8 mouse cellular contexts compared by ENCODE assay signal in genomic region chr10:80244791-80245399, GRCm38 (mm10). TPM values are rescaled to one million over a fixed set of nuclear protein-coding genes. Genes with fewer than 3 reads are reported as not detected.
DNase-seq lines count a peak whose midpoint lies in the region; ATAC-seq and TF ChIP-seq lines count a peak whose summit lies in the region.

No protein-coding gene starts in this region.

- ATAC-seq in forebrain, embryonic 16.5 days = no peak
- ATAC-seq in liver, postnatal 0 days = no peak

- peak; percentile 56 for TF ChIP-seq CTCF in liver, postnatal 0 days (IDR thresholded peaks at IDR 0.05; ENCODE audit: low read depth)

- TF ChIP-seq EP300 in liver, postnatal 0 days (IDR thresholded peaks at IDR 0.05; ENCODE audit: low read depth) = no peak

- no peaks in the 10 kb centered on the region for H3K9me3 ChIP-seq in forebrain, embryonic 16.5 days (ENCODE audit: control insufficient read depth, low read length)
- no peaks in the 10 kb centered on the region for H3K9me3 ChIP-seq in liver, postnatal 0 days (ENCODE audit: low read length)

- 0 out of 2 replicates have a peak overlapping the region, but pooled peaks have one; percentile 0 for H3K9ac ChIP-seq in forebrain, embryonic 16.5 days (replicated peaks; ENCODE audit: low read depth, low read length)
- no peak overlapping the region for H3K9ac ChIP-seq in liver, postnatal 0 days (replicated peaks)

- no peak overlapping the region for H3K4me2 ChIP-seq in forebrain, embryonic 16.5 days (ENCODE audit: low read length)
- no peak overlapping the region for H3K4me2 ChIP-seq in liver, postnatal 0 days (ENCODE audit: low read depth, low read length)

- H3K36me3 ChIP-seq in forebrain, embryonic 16.5 days (ENCODE audit: control insufficient read depth, insufficient read depth) = peaks cover 25% of the 10 kb centered on the region
- H3K36me3 ChIP-seq in liver, postnatal 0 days (replicated peaks; ENCODE audit: insufficient read depth, low read length) = peaks cover 41% of the 10 kb centered on the region

- 33% methylated on average over 5 of the region's 5 CpGs for WGBS in forebrain, embryonic 16.5 days
- WGBS in liver, postnatal 0 days (ENCODE audit: insufficient replicate concordance) = 37% methylated on average over 5 of the region's 5 CpGs

- no peak overlapping the region for H3K4me3 ChIP-seq in forebrain, embryonic 16.5 days (replicated peaks; ENCODE audit: low read length)
- no peak overlapping the region for H3K4me3 ChIP-seq in liver, postnatal 0 days (ENCODE audit: low read depth, low read length)

- no peaks in the 10 kb centered on the region for H3K27me3 ChIP-seq in forebrain, embryonic 16.5 days (replicated peaks; ENCODE audit: control insufficient read depth, insufficient read depth, low read length)
- H3K27me3 ChIP-seq in liver, postnatal 0 days (ENCODE audit: insufficient read depth, low read length) = no peaks in the 10 kb centered on the region

- peak; percentile 64 for DNase-seq in adrenal gland, postnatal 14 days
- no peak for DNase-seq in adrenal gland, postnatal 4 days (ENCODE audit: low spot score in 2 of 2)
- DNase-seq in thymus, postnatal 0 days (ENCODE audit: low spot score) = peak; percentile 53
- DNase-seq in thymus, adult 18-20 months = no peak
- peak; percentile 62 for DNase-seq in liver, postnatal 0 days
- DNase-seq in right cerebral cortex, adult 18-20 months = no peak
- no peak for DNase-seq in gastrocnemius, postnatal 25 days

- peaks cover 16% of the 10 kb centered on the region for H3K4me1 ChIP-seq in forebrain, embryonic 16.5 days (replicated peaks; ENCODE audit: control insufficient read depth, insufficient read depth, low read length)
- H3K4me1 ChIP-seq in liver, postnatal 0 days (ENCODE audit: insufficient read depth) = peaks cover 6% of the 10 kb centered on the region

- no peak overlapping the region for H3K27ac ChIP-seq in forebrain, embryonic 16.5 days (ENCODE audit: low read length)
- no peak overlapping the region for H3K27ac ChIP-seq in liver, postnatal 0 days (ENCODE audit: low read depth)

RNA-seq across cellular contexts. Expression of gene Ndufs7, which starts 4.0 kb away (rescaled TPM):
- total RNA-seq in adrenal gland, postnatal 14 days (2021) = 426 and 463 TPM in 2 replicates
- total RNA-seq in adrenal gland, postnatal 4 days (2021) = 100 to 1,000 TPM; 208 to 225 TPM
- polyA plus RNA-seq in thymus, postnatal 0 days (2015; fragmentation: Nextera tagmentation; extraction: Ambion mirVana) = 319 and 339 TPM in 2 replicates
- polyA plus RNA-seq in forebrain, embryonic 16.5 days (2015; fragmentation: Nextera tagmentation; extraction: Ambion mirVana) = 236 and 272 TPM in 2 replicates
- 313 and 321 TPM in 2 replicates for polyA plus RNA-seq in liver, postnatal 0 days (2015; fragmentation: Nextera tagmentation; extraction: Ambion mirVana)
- 100 to 1,000 TPM; 508 to 524 TPM for total RNA-seq in gastrocnemius, postnatal 25 days (2021)

RNA-seq across cellular contexts. Expression of gene Gamt, which starts 15.9 kb away (rescaled TPM):
- 138 and 192 TPM in 2 replicates for total RNA-seq in adrenal gland, postnatal 14 days (2021)
- 100 to 1,000 TPM; 181 to 214 TPM for total RNA-seq in adrenal gland, postnatal 4 days (2021)
- polyA plus RNA-seq in thymus, postnatal 0 days (2015; fragmentation: Nextera tagmentation; extraction: Ambion mirVana) = 5.5 and 5.9 TPM in 2 replicates
- polyA plus RNA-seq in forebrain, embryonic 16.5 days (2015; fragmentation: Nextera tagmentation; extraction: Ambion mirVana) = 22.7 and 24.6 TPM in 2 replicates
- polyA plus RNA-seq in liver, postnatal 0 days (2015; fragmentation: Nextera tagmentation; extraction: Ambion mirVana) = 93.9 and 101 TPM in 2 replicates
- total RNA-seq in gastrocnemius, postnatal 25 days (2021) = 10 to 100 TPM; 50.9 to 53.1 TPM

RNA-seq across cellular contexts. Expression of gene Dazap1, which starts 16.4 kb away (rescaled TPM):
- total RNA-seq in adrenal gland, postnatal 14 days (2021) = 92.9 and 115 TPM in 2 replicates
- 100 to 1,000 TPM; 180 to 181 TPM for total RNA-seq in adrenal gland, postnatal 4 days (2021)
- 48.9 and 56.1 TPM in 2 replicates for polyA plus RNA-seq in thymus, postnatal 0 days (2015; fragmentation: Nextera tagmentation; extraction: Ambion mirVana)
- polyA plus RNA-seq in forebrain, embryonic 16.5 days (2015; fragmentation: Nextera tagmentation; extraction: Ambion mirVana) = 61.3 and 61.8 TPM in 2 replicates
- 19.5 and 21.8 TPM in 2 replicates for polyA plus RNA-seq in liver, postnatal 0 days (2015; fragmentation: Nextera tagmentation; extraction: Ambion mirVana)
- 10 to 100 TPM; 40.1 to 43.6 TPM for total RNA-seq in gastrocnemius, postnatal 25 days (2021)

RNA-seq across cellular contexts. Expression of gene Mum1, which starts 18.7 kb away (rescaled TPM):
- total RNA-seq in adrenal gland, postnatal 14 days (2021) = 23.8 and 29.9 TPM in 2 replicates
- 10 to 100 TPM; 48.9 to 50.4 TPM for total RNA-seq in adrenal gland, postnatal 4 days (2021)
- polyA plus RNA-seq in thymus, postnatal 0 days (2015; fragmentation: Nextera tagmentation; extraction: Ambion mirVana) = 70.8 and 72.4 TPM in 2 replicates
- 49.0 and 55.4 TPM in 2 replicates for polyA plus RNA-seq in forebrain, embryonic 16.5 days (2015; fragmentation: Nextera tagmentation; extraction: Ambion mirVana)
- polyA plus RNA-seq in liver, postnatal 0 days (2015; fragmentation: Nextera tagmentation; extraction: Ambion mirVana) = 9.8 and 13.3 TPM in 2 replicates
- 10 to 100 TPM; 14.5 to 14.8 TPM for total RNA-seq in gastrocnemius, postnatal 25 days (2021)

RNA-seq across cellular contexts. Expression of gene Rps15, which starts 47.4 kb away (rescaled TPM):
- total RNA-seq in adrenal gland, postnatal 14 days (2021) = 1,072 and 1,285 TPM in 2 replicates
- total RNA-seq in adrenal gland, postnatal 4 days (2021) = 1,000 to 10,000 TPM; 1,413 to 1,504 TPM
- 1,158 and 1,206 TPM in 2 replicates for polyA plus RNA-seq in thymus, postnatal 0 days (2015; fragmentation: Nextera tagmentation; extraction: Ambion mirVana)
- 531 and 538 TPM in 2 replicates for polyA plus RNA-seq in forebrain, embryonic 16.5 days (2015; fragmentation: Nextera tagmentation; extraction: Ambion mirVana)
- 453 and 466 TPM in 2 replicates for polyA plus RNA-seq in liver, postnatal 0 days (2015; fragmentation: Nextera tagmentation; extraction: Ambion mirVana)
- 100 to 1,000 TPM; 575 to 593 TPM for total RNA-seq in gastrocnemius, postnatal 25 days (2021)

Comparison
In these comparisons a context has a peak if more than half of its experiments do, and no peak if none do; other contexts are left out.
1. DNase-seq: peak in adrenal gland, postnatal 14 days (single experiment), thymus, postnatal 0 days (single experiment) and liver, postnatal 0 days (single experiment); none in adrenal gland, postnatal 4 days (0 of 2), thymus, adult 18-20 months (0 of 2), right cerebral cortex, adult 18-20 months (single experiment) and gastrocnemius, postnatal 25 days (single experiment).